Mouse (Mus musculus): ENCODE data around the gene Igsf9. TPM values are rescaled to one million over a fixed set of nuclear protein-coding genes. Genes with fewer than 3 reads are reported as not detected.

Igsf9 gene
- total RNA-seq (2021) = under 1 TPM in 1 of 2 experiments, not detected in 1; 0.19 TPM
- long read RNA-seq, experiment 1, partial matches to known transcripts = 1 of 1 reads
- long read RNA-seq, experiment 1, other reads (novel, unspliced or antisense) = 0 of 1 reads
- long read RNA-seq, experiment 2 = 0 reads

DNA sequence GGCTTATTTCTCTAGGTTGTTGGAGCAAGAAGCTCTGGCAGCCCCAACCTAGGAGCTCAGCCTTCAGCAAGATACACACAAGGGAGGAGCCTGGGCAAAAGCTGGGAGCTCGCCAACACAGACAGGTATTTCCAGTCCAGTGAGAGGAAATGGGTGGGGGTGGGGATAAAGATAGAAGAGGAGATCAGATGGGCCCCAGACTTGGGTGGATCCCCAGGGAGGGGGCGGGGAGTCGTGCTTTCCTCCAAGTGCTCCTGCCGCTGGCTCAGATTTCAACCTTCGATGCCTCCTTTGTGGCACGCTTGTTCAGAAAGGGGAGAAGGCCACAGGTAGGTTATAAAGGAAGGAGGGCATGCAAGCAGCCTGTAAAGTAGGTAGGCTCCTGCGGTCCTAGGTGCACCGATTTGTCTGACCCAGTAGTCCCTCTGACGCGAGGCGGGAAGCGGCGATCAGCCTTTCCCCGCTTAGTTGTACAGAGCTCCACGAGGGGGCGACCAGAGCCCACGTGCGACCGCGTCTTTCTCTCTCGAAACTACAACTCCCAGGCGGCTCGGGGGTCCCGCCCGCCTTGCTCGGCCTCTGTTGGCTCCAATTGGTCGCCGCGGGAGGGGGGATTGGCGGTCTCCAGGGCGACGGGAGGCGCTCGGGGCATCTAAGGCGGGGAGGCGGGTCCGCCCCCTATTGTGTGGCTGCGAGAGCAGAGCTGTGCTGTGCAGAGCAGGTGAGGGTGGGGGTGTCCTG is at the start of gene Igsf9:
Igsf9 (plus strand) TSS at position 249 of the 741 bp plus-strand sequence.
- peak; percentile 76 for DNase-seq (ENCODE audit: low spot score)

DNA sequence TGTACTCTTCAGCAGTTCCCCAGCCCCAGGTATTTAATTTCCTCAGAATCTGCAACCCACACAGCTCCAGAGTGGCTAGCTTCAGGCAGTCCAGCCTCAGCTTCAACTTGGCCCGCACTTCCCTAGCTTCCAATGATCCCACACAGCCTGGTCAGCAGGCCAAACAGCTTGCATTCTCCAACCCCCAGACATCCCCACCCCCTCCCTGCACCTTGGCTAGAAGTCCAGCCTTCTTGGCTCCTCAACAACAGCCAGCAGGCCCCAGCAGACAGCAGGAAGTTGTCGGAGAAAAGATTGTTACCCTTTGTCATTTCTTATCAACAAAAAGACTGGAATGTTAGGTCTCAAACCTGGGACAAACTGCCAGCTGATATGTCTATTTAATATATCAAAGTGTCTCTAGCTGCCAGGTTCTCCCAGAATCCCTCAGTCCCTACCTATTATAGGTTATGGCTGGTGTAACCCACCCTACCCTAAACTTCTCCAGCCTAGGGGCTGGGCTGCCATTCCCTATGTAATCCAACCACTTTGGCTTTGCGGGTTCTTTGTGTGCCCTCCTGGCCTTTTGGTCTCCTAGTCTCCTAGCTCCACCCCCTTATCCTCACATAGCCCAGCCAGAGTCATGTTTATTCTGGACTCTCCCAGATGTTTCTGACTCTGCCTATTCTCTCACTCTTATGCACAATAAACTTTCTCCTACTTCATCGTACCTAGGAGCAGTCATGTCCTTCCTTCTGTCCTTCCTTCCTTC is 49.6 kb upstream of the Igsf9 start:
- DNase-seq (ENCODE audit: low spot score) = peak; percentile 26

DNA sequence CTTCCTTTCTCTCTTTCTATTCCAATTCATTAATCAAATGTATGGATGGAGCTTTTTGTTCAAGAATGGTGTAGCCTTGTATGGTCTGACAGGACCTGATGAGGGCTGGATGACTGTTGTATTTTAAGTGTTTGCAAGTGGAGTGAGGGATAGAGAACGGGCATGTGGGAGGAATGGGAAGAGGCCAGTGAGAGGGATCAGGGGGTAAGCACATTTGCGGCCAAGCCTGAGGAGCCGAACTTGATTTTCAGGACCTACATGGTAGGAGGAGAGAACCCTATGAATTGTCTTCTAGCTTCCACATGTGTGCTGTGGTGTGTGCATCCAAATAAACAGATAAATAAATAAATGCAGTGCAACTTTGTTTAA is 49.0 kb upstream of the Igsf9 start:
- no peak for DNase-seq (ENCODE audit: low spot score)

DNA sequence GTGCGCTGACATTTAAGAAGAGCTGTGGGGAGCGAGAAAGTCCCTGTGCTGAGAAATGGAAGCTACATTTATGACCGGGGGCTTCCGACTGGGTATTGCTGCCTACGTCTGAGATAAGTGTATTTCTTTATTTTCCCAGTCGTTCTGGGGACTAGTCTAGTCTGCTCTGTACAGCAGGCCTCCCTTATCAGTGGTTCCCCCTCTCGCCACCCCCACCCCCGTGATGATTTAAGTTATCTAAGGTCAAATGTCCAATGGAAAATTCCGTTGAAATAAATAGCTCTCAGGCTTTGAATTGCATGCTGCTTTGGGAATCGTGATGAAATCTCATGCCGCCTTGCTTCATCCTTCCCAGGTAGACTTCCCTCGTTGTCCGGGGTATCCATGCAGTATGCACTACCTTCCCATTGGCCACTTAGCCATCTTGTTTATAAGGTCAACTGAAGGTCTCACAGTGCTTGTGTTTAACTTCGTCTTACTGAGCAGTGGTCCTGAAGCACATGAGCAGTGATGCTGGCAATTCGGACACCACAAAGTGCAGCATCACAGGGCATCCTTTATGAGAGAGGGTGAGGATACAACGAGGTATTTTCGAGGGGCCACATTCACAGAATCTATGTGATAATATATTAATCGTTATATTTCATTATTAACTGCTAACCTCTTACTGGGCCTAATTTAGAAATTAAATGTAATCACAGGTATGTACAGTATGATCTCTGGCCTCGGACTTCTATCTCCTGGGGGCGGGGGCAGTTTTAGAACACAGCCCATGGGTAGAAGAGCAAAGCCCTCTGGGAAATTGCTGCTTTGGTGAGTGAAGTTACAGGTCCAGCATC is 48.4 kb upstream of the Igsf9 start:
- no peak for DNase-seq (ENCODE audit: low spot score)

DNA sequence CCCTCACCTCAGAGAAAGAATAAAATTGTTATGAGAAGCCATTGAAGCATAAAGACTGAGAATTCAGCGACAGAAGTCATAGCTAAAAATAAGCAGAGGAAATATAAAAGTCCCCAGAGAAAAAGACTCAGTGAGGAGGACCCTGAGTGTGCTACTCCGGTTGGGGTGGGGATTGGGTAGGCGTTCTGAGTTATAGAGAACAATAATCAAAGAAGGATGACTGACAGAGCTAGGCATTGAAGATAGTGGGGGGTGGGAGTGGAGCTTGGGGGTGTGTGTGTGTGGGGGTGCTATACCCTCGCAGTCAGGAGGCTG is 47.8 kb upstream of the Igsf9 start:
- DNase-seq (ENCODE audit: low spot score) = no peak

DNA sequence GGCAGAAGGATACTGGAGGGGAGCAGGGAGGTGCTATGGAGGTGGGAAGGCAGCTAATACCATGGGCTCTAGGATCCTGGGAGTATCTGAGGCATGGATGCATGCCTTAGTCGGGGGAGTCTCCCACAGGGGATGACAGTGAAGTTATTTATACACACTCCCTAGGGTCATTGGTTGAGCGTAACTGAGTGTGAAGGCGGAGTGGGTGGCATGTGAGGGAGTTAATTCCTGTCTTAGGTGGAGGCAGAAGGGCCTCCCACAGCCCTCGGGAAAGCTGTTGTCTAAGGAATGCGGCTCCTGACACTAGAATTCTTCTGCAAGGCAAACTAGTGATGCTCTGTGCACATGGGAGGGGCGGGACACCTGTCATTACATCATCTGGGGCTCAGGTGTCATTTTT is 44.8 kb upstream of the Igsf9 start:
- DNase-seq (ENCODE audit: low spot score) = no peak

DNA sequence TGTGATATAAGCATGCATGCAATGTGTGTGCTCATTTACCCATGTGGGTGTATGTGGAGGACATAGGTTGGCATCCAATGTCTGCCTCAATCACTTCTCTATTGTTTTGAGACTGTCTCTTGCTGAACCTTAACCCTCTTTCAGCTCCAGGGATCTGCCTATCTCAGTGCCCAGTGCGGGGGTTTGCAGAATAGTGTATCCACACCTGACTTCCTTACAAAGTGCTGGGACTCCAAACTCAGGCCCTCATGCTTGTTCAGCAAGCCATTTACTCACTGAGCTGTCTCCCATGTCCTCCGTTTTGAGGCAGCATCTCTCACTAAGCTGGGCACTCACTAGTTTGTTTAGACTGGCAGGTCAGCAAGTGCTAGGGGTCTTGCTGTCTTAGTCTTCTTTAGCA is 43.0 kb upstream of the Igsf9 start:
- DNase-seq (ENCODE audit: low spot score) = no peak

DNA sequence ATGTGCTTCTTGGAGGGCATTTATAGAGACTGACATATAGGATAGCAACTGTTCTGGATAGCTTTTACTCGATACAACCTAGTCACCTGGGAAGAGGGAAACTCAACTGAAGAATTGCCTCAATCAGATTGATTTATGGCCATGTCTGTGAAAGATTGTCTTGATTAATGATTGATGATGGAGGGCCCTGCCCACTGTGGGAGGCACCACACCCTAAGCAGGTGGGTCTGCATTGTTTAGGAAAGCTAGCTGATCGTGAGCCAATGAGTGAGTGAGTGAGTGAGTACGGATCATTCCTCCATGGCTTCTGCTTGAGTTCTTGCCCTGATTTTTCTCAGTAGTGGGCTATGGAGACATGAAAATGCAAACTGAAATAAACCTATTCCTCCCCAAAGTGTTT is 41.1 kb upstream of the Igsf9 start:
- DNase-seq (ENCODE audit: low spot score) = no peak

DNA sequence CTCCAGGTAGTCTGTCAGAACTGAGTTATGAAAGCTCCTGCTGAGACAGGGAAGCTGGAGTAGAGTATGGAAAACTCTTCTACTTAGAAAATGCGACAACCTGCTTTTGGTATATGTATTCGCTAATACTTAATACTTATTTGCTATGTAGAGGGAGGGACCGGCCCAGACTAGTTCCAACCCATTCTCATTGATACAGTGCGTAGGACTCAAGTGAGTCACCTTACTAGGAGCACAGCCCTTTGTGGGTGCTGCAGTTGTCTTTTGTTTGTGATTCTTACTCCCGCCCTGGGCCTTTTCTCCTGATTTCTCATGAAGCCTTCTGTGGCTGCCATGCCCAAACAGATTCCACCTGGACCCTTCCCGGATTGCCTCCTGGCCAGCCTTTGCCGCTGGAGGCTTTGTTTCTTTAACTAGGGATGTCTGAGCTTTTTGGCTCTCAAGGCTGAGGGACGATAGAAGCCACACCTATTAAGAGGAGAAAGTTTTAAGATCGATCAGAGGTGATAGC is 39.6 kb upstream of the Igsf9 start:
- DNase-seq (ENCODE audit: low spot score) = no peak

DNA sequence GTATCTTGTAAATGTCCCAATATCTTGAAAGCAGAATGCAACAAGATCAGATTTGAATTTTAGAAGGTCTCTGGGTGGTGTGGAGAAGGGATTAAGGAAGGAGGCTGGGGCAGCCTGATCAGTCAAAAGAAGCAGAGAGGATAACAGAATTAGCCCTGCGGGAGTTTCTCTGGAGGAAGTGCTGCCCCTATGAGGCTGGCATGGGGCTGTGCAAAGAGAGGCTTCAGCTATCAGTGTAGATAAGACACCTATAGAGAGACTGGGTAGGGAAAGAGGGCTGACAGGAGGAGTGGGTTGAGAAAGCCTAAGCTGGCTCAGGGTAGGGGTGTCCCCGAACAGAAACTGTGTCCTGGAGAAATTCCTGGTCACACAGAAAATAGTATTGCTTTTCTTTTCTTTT is 31.4 kb upstream of the Igsf9 start:
- DNase-seq (ENCODE audit: low spot score) = no peak

DNA sequence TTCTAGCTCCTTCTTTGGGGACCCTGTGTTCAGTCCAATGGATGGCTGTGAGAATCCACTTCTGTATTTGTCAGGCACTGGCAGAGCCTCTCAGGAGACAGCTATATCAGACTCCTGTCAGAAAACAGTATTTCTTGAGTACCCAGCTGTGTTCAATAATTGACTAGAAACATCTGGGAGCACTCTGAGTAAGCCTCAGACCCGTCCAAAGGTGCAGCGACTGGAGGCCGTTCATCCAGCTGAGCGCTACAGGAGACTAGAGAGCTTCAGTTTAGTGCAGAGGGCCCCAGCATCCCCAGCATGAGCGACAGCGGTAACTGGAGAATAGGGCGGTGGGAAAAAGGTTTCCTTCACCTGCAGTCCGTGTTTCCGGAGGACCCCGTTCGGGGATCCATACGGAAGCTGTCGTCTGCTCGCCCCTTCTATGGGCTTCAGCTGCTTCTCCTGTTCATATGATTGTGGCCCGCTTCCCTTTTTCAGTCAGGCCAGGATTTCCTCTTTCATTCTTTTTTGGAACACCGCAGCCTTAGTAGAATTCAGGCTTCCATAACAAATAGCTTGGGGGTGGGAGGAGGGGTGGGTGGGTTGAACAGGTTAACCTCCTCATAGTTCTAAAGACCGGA is 30.6 kb upstream of the Igsf9 start:
- no peak for DNase-seq (ENCODE audit: low spot score)

DNA sequence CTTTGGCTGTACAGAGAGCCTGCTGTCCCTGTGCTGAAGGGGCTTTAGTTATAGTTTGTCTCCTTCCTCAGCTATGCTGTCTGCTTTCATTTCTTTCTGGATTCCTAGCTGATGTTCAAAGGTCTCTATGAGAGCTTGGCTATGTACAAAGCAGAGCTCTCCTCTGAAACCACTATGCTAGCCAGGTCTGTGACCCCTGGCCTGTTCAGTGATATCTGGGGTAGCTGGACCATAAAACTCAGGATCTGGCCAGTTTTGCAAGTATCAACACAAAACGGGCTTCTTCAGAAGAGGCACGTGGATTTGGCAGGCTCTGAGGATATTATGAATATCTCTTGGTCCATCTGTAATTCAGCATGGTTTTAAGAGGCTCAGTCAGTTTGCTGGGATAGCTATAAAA is 28.7 kb upstream of the Igsf9 start:
- no peak for DNase-seq (ENCODE audit: low spot score)

DNA sequence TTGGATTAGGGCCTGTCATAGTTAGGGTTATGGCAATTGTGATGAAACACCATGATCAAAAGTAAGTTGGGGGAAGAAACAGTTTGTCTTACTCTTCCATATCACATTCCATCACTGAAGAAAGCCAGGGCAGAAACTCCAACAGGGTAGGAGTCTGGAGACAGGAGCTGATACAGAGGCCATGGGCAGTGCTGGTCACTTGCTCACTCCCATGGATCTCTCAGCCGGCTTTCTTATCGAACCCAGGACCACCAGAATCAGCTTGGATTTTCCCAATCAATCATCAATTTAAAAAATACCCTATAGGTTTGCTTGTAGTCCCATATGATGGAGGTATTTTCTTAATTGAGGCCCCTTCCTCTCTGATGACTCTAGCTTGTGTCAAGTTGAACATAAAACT is 27.8 kb upstream of the Igsf9 start:
- no peak for DNase-seq (ENCODE audit: low spot score)

DNA sequence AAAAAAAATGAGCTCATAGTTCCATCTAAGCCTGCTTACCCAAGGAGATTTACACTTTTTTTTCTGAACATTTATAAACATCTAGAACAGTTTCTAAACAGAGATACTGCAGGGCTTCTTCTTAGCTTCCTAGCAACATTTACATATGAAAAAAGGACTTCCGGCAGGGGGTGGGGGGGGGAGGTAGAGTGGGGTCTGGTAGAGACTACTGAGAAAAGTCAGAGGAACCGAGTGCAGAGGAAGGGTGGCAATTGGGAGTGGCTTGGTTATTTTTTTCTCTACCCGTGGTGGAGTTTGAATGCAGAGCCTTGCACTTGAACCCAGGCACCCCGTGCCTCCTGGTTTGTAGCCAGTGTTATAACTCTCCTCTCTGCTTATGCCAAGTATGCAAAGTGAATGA is 26.2 kb upstream of the Igsf9 start:
- DNase-seq (ENCODE audit: low spot score) = no peak

DNA sequence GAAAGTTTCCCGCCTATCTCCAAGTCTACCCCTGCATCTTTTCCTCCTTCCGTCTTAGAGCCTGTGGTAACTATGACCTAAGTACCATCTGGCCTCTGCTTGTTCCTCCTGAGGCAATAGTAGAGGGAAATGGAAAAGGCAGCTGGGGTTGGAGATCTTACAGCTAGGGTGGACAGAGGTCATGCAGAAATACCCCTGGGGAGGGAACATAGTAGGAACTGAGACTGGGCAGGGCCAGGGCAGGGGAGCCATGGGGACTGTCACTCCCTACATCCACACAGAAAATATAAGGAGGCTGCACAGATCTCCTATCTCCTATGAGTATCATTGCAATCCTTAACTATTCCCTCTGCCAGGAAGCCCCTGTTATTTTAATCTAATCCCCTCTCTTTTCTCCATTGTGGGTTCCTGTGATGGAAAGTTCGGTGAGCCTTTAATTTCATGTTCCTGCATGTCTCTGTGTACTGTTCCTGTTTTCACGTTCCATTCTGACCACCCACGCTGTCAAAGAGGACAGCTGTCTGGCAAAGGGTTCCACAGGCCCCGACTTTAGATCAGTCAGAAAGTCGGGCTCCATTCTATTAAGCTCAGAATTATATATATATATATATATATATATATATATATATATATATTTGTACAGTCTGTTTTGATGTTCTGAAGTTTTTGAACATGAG is 25.4 kb upstream of the Igsf9 start:
- peak; percentile 39 for DNase-seq (ENCODE audit: low spot score)

DNA sequence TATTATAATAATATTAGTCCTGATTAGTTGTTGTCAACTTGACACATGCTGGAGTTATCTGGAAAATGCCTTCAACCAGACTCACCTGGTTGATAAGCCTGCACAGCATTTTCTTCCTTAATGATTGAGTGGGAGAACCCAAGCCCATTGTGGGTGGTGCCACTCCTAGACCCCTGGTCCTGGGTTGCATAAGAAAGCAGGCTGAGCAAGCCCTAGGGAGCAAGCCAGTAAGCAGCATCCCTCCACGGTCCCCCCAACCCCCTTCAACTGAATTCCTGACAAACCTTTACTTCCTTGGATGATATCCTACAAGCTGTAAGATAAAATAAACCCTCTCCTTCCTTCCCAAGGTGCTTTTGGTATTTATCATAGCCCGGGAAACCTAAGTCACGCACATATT is 24.4 kb upstream of the Igsf9 start:
- no peak for DNase-seq (ENCODE audit: low spot score)

DNA sequence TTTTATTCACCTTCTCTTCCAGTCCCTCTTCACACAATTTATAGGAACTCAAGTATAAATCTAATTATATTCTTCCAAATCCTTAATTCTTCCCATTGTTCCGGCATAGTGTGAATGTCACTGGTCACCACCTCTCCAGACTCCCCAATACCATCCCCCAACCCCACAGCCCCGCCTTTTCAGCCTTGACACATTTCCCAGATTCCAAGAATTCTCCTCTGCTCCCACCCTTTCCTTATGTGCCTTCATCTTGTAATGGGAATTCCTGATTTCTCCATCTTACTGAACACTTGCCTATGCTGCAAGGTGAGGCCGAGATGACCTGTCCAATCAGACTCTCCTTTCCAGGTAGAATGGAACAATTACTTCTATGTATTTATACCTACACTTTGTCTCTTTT is 23.5 kb upstream of the Igsf9 start:
- DNase-seq (ENCODE audit: low spot score) = no peak

DNA sequence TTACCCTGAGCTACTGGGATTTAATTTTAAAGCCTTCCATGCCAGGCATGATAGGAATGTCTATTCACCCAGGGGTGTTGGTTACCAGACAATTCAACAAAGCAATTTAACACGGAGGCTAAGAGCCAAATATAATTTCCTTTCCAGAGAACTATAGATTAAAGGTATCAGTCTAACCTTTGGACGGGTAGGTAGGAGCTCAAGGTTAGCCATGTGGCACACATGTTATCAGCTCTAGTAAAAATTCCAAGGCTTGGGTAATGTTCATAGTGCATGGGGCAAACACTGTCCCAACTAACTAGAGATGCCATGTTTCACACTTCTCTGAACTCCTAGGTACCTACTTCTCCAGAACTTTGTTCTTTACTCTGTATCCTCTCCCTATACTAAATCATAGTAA is 20.0 kb upstream of the Igsf9 start:
- DNase-seq (ENCODE audit: low spot score) = no peak

DNA sequence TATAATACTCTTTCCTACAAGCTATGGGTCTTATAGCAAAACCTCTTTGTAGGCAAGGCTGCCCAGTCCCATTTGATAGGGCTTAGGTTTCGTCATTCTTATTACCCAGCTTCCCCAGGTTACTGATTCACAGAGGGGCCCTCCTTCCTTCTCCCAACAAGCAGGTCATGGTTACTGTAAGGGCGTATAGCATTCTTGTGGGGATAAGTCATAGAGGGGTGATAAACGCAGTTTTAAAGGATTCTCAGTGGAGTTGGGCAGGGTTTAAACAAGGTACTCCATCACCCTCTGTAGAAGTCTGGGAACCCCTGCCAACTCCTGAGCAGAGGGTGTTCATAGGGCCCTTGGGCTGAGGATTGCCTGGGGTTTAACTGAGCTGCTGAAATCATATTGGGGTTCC is 19.1 kb upstream of the Igsf9 start:
- DNase-seq (ENCODE audit: low spot score) = no peak

DNA sequence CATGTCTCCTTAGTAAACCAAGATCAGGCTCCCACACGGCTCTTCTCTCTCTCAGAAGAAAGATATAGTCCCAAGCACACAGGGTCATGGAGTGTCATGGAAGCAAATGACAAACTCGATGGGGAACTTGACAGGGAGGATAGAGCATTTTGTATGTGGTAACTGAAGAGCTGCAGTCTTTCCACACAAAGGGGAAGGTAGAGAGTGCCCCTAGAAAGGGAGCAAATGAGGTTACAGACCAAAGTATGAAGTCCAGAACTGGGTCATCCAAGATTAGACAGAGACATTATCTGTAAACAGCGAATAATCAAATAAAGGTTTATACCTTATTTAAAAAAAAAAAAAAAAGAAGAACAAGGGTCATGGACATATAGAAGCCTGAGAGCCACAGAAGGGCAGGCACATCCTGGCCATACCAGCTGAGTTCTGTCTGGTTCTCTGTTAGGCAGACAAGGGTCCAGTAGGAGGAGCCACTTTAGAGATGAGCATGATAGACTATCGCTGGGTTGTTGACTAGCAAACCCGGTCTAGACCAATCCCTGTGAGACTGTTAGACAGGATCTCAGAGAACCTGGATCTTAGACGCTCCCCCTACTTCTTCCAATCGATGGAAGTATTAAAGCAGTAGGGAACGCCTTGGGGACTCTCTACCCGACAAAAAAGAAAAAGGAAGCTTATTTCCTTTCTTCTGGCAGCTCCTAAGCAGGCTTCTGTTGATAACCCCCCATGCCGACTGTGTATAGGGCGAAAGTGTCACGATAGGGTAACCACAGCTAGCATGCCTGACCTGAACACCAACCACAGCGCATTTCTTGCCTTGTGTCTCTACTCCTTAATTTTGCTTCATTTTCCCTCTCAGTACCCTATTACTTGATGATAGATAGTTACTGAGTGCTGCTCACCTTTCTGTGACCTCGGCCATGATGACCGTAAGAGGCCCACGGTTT is 17.9 kb upstream of the Igsf9 start:
- DNase-seq (ENCODE audit: low spot score) = no peak
